Mouse (Mus musculus): Measurements from ENCODE around the gene Onecut1. TPM values are rescaled to one million over a fixed set of nuclear protein-coding genes. Genes with fewer than 3 reads are reported as not detected.

Onecut1 gene
- polyA plus RNA-seq, 1 experiment from 2014 or later = 6.1 TPM

GRCm38 (mm10) chr9:74867641-74868205 is 6.0 kb downstream of the Onecut1 start:
- ATAC-seq (ENCODE audit: low FRiP score) (0 out of 2 replicates have a peak, but pooled peaks have one; percentile 32), DNase-seq (ENCODE audit: low spot score) (peak; percentile 68)
- Histone ChIP-seq H3K27me3 (ENCODE audit: control insufficient read depth, insufficient read depth, low read length) (peaks cover 68% of the 10 kb centered on the region), H3K4me1 (replicated peaks; ENCODE audit: control insufficient read depth, insufficient read depth, low read length) (peaks cover 18% of the 10 kb centered on the region), H3K27ac (peak overlapping the region; percentile 66), H3K9ac (peak overlapping the region; percentile 52), H3K4me3 (replicated peaks; ENCODE audit: low read length) (peak overlapping the region; percentile 53), H3K9me3 (ENCODE audit: control insufficient read depth, low read length) (no peaks in the 10 kb centered on the region), H3K4me2 (replicated peaks) (peak overlapping the region; percentile 92), H3K36me3 (replicated peaks; ENCODE audit: control insufficient read depth, insufficient read depth) (no peaks in the 10 kb centered on the region)
- 4% methylated on average over 15 of the region's 15 CpGs for WGBS

GRCm38 (mm10) chr9:74868336-74868950 is 6.7 kb downstream of the Onecut1 start:
- H3K4me3 ChIP-seq (replicated peaks; ENCODE audit: low read length) = peak overlapping the region; percentile 53
- peak overlapping the region; percentile 52; the same call in 1 of the 2 replicates for H3K9ac ChIP-seq
- H3K27ac ChIP-seq = peak overlapping the region; percentile 62

GRCm38 (mm10) chr9:74870960-74871688 is 9.4 kb downstream of the Onecut1 start:
- Histone ChIP-seq H3K4me3 (replicated peaks; ENCODE audit: low read length) (no peak overlapping the region), H3K4me2 (replicated peaks) (peak overlapping the region; percentile 15; the same call in 1 of the 2 replicates), H3K9me3 (ENCODE audit: control insufficient read depth, low read length) (no peaks in the 10 kb centered on the region), H3K27me3 (ENCODE audit: control insufficient read depth, insufficient read depth, low read length) (peaks cover 35% of the 10 kb centered on the region), H3K9ac (no peak overlapping the region), H3K36me3 (replicated peaks; ENCODE audit: control insufficient read depth, insufficient read depth) (no peaks in the 10 kb centered on the region), H3K27ac (no peak overlapping the region), H3K4me1 (replicated peaks; ENCODE audit: control insufficient read depth, insufficient read depth, low read length) (peaks cover 8% of the 10 kb centered on the region)
- 20% methylated on average over 13 of the region's 13 CpGs for WGBS
- peak; percentile 91 for DNase-seq (ENCODE audit: low spot score)
- no peak for ATAC-seq (ENCODE audit: low FRiP score)

More at GRCm38 (mm10) chr9:74868336-74868950, 6.7 kb downstream of the Onecut1 start:
- ATAC-seq (ENCODE audit: low FRiP score) (no peak), DNase-seq (ENCODE audit: low spot score) (peak; percentile 55)
- 5% methylated on average over 22 of the region's 22 CpGs for WGBS
- no peaks in the 10 kb centered on the region for H3K9me3 ChIP-seq (ENCODE audit: control insufficient read depth, low read length)
- peaks cover 14% of the 10 kb centered on the region for H3K4me1 ChIP-seq (replicated peaks; ENCODE audit: control insufficient read depth, insufficient read depth, low read length)
- H3K36me3 ChIP-seq (replicated peaks; ENCODE audit: control insufficient read depth, insufficient read depth) = no peaks in the 10 kb centered on the region
- peak overlapping the region; percentile 92 for H3K4me2 ChIP-seq (replicated peaks)
- peaks cover 60% of the 10 kb centered on the region for H3K27me3 ChIP-seq (ENCODE audit: control insufficient read depth, insufficient read depth, low read length)

- Histone ChIP-seq H3K4me3 (replicated peaks; ENCODE audit: low read length) (no peak overlapping the region), H3K36me3 (replicated peaks; ENCODE audit: control insufficient read depth, insufficient read depth) (no peaks in the 10 kb centered on the region), H3K4me2 (replicated peaks) (no peak overlapping the region), H3K27ac (no peak overlapping the region), H3K27me3 (ENCODE audit: control insufficient read depth, insufficient read depth, low read length) (no peaks in the 10 kb centered on the region), H3K9ac (no peak overlapping the region), H3K4me1 (replicated peaks; ENCODE audit: control insufficient read depth, insufficient read depth, low read length) (no peaks in the 10 kb centered on the region), H3K9me3 (ENCODE audit: control insufficient read depth, low read length) (no peaks in the 10 kb centered on the region)
- WGBS = 77% methylated on average over 6 of the region's 6 CpGs
- ATAC-seq (ENCODE audit: low FRiP score) = no peak
- no peak for DNase-seq (ENCODE audit: low spot score)
Measured at GRCm38 (mm10) chr9:74876328-74876727, 14.6 kb downstream of the Onecut1 start.

- Histone ChIP-seq H3K4me2 (replicated peaks) (no peak overlapping the region), H3K36me3 (replicated peaks; ENCODE audit: control insufficient read depth, insufficient read depth) (no peaks in the 10 kb centered on the region), H3K4me3 (replicated peaks; ENCODE audit: low read length) (no peak overlapping the region), H3K27ac (no peak overlapping the region), H3K9ac (no peak overlapping the region), H3K4me1 (replicated peaks; ENCODE audit: control insufficient read depth, insufficient read depth, low read length) (no peaks in the 10 kb centered on the region), H3K9me3 (ENCODE audit: control insufficient read depth, low read length) (no peaks in the 10 kb centered on the region), H3K27me3 (ENCODE audit: control insufficient read depth, insufficient read depth, low read length) (no peaks in the 10 kb centered on the region)
- ATAC-seq (ENCODE audit: low FRiP score) (no peak), DNase-seq (ENCODE audit: low spot score) (no peak)
- WGBS = 74% methylated on average over 2 of the region's 2 CpGs
Measured at GRCm38 (mm10) chr9:74877709-74878108, 16.0 kb downstream of the Onecut1 start.

- H3K9ac ChIP-seq = no peak overlapping the region
- H3K36me3 ChIP-seq (replicated peaks; ENCODE audit: control insufficient read depth, insufficient read depth) = no peaks in the 10 kb centered on the region
- H3K27me3 ChIP-seq (ENCODE audit: control insufficient read depth, insufficient read depth, low read length) = no peaks in the 10 kb centered on the region
- WGBS = 79% methylated on average over 4 of the region's 4 CpGs
- no peaks in the 10 kb centered on the region for H3K4me1 ChIP-seq (replicated peaks; ENCODE audit: control insufficient read depth, insufficient read depth, low read length)
- no peak overlapping the region for H3K4me3 ChIP-seq (replicated peaks; ENCODE audit: low read length)
- no peak overlapping the region for H3K27ac ChIP-seq
- DNase-seq (ENCODE audit: low spot score) (no peak), ATAC-seq (ENCODE audit: low FRiP score) (no peak)
- H3K9me3 ChIP-seq (ENCODE audit: control insufficient read depth, low read length) = no peaks in the 10 kb centered on the region
- no peak overlapping the region for H3K4me2 ChIP-seq (replicated peaks)
Measured at GRCm38 (mm10) chr9:74887866-74888265, 26.1 kb downstream of the Onecut1 start.

GRCm38 (mm10) chr9:74896742-74897141 is 35.0 kb downstream of the Onecut1 start:
- no peak for DNase-seq (ENCODE audit: low spot score)
- Histone ChIP-seq H3K36me3 (replicated peaks; ENCODE audit: control insufficient read depth, insufficient read depth) (no peaks in the 10 kb centered on the region), H3K9ac (no peak overlapping the region), H3K4me1 (replicated peaks; ENCODE audit: control insufficient read depth, insufficient read depth, low read length) (no peaks in the 10 kb centered on the region), H3K4me2 (replicated peaks) (no peak overlapping the region), H3K9me3 (ENCODE audit: control insufficient read depth, low read length) (no peaks in the 10 kb centered on the region), H3K27me3 (ENCODE audit: control insufficient read depth, insufficient read depth, low read length) (no peaks in the 10 kb centered on the region), H3K27ac (no peak overlapping the region), H3K4me3 (replicated peaks; ENCODE audit: low read length) (no peak overlapping the region)
- WGBS = 89% methylated on average over 7 of the region's 7 CpGs
- no peak for ATAC-seq (ENCODE audit: low FRiP score)

- H3K4me3 ChIP-seq (replicated peaks; ENCODE audit: low read length) = no peak overlapping the region
- H3K36me3 ChIP-seq (replicated peaks; ENCODE audit: control insufficient read depth, insufficient read depth) = no peaks in the 10 kb centered on the region
- H3K9ac ChIP-seq = no peak overlapping the region
- 93% methylated on average over 4 of the region's 4 CpGs for WGBS
- H3K9me3 ChIP-seq (ENCODE audit: control insufficient read depth, low read length) = no peaks in the 10 kb centered on the region
- DNase-seq (ENCODE audit: low spot score) (no peak), ATAC-seq (ENCODE audit: low FRiP score) (no peak)
- no peak overlapping the region for H3K27ac ChIP-seq
- no peaks in the 10 kb centered on the region for H3K27me3 ChIP-seq (ENCODE audit: control insufficient read depth, insufficient read depth, low read length)
- H3K4me2 ChIP-seq (replicated peaks) = no peak overlapping the region
- H3K4me1 ChIP-seq (replicated peaks; ENCODE audit: control insufficient read depth, insufficient read depth, low read length) = no peaks in the 10 kb centered on the region
Measured at GRCm38 (mm10) chr9:74897375-74897982, 35.8 kb downstream of the Onecut1 start.

GRCm38 (mm10) chr9:74900141-74900540 is 38.4 kb downstream of the Onecut1 start:
- H3K4me3 ChIP-seq (replicated peaks; ENCODE audit: low read length) = no peak overlapping the region
- no peaks in the 10 kb centered on the region for H3K9me3 ChIP-seq (ENCODE audit: control insufficient read depth, low read length)
- no peak overlapping the region for H3K9ac ChIP-seq
- no peak overlapping the region for H3K4me2 ChIP-seq (replicated peaks)
- no peaks in the 10 kb centered on the region for H3K4me1 ChIP-seq (replicated peaks; ENCODE audit: control insufficient read depth, insufficient read depth, low read length)
- DNase-seq (ENCODE audit: low spot score) (no peak), ATAC-seq (ENCODE audit: low FRiP score) (no peak)
- no peaks in the 10 kb centered on the region for H3K27me3 ChIP-seq (ENCODE audit: control insufficient read depth, insufficient read depth, low read length)
- no peaks in the 10 kb centered on the region for H3K36me3 ChIP-seq (replicated peaks; ENCODE audit: control insufficient read depth, insufficient read depth)
- H3K27ac ChIP-seq = no peak overlapping the region
- 94% methylated on average over 2 of the region's 2 CpGs for WGBS

Data from hindbrain, embryonic 14.5 days (tissue).